Mouse (Mus musculus) thymus, adult 2 months (tissue): Measurements from ENCODE around the gene Zc3hav1. TPM values are rescaled to one million over a fixed set of nuclear protein-coding genes. Genes with fewer than 3 reads are reported as not detected.

Experiments used
- DNase-seq: peaks from one replicate; pipeline ENCODE4 v3.0.0; 2021
- H3K27ac ChIP-seq: fragments of 200-500 bp; 2 replicates; pipeline ENCODE4 v1.5.1; 2012; ENCODE audit warnings: low read length, control low read depth; ENCODE audit not compliant: control insufficient read depth, insufficient read depth
- H3K27me3 ChIP-seq: fragments of 200-500 bp; 2 replicates; pipeline ENCODE4 v1.6.1; 2012; ENCODE audit warnings: mild to moderate bottlenecking, low read length, moderate library complexity, mixed read lengths; ENCODE audit not compliant: control insufficient read depth, insufficient read depth
- H3K36me3 ChIP-seq: fragments of 200-500 bp; 2 replicates; pipeline ENCODE4 v1.6.1; 2012; ENCODE audit warnings: mild to moderate bottlenecking, low read length, moderate library complexity; ENCODE audit not compliant: control insufficient read depth, insufficient read depth
- H3K4me1 ChIP-seq: fragments of 200-500 bp; replicated peaks from 2 replicates; pipeline ENCODE4 v1.6.1; 2012; ENCODE audit warnings: low read length; ENCODE audit not compliant: control insufficient read depth, insufficient read depth
- H3K4me3 ChIP-seq: fragments of 200-500 bp; 2 replicates; pipeline ENCODE4 v1.5.1; 2012; ENCODE audit warnings: mild to moderate bottlenecking, low read length, control low read depth, moderate library complexity; ENCODE audit not compliant: control insufficient read depth, insufficient read depth
- CTCF ChIP-seq: fragments of 200-500 bp; IDR thresholded peaks from 2 replicates; pipeline ENCODE4 v1.5.1; 2012; ENCODE audit warnings: mild to moderate bottlenecking, control low read depth, low read length, moderate library complexity, borderline replicate concordance; ENCODE audit not compliant: control insufficient read depth, poor library complexity, insufficient read depth; ENCODE audit errors: extremely low read depth
- POLR2A ChIP-seq: fragments of 200-500 bp; IDR thresholded peaks from 2 replicates; pipeline ENCODE4 v1.6.1; 2012; ENCODE audit warnings: mild to moderate bottlenecking, low read length, control low read depth, moderate library complexity; ENCODE audit not compliant: control insufficient read depth, poor library complexity, insufficient read depth; ENCODE audit errors: extremely low read depth
- WGBS: fragments of 180-500 bp; shearing (Covaris S2); methylation state at CpG from one replicate; pipeline ENCODE4 v1.1.7; 2018; 5-methylcytosine and 5-hydroxymethylcytosine counted together
- polyA plus RNA-seq: library from polyadenylated mRNA; depleted of rRNA; stranded (reverse); fragments of >200 nt; gene quantifications from 2 replicates; pipeline ENCODE4 v1.2.3, GENCODE M21; 2012

Gene Zc3hav1
- polyA plus RNA-seq, 1 experiment, result 79.0 TPM

GRCm38 (mm10) chr6:38353181-38353580 lies 1.2 kb downstream of the Zc3hav1 start:
- 2% methylated on average over 13 of the region's 13 CpGs for WGBS
- peak overlapping the region; percentile 45 for H3K27ac ChIP-seq

DNA sequence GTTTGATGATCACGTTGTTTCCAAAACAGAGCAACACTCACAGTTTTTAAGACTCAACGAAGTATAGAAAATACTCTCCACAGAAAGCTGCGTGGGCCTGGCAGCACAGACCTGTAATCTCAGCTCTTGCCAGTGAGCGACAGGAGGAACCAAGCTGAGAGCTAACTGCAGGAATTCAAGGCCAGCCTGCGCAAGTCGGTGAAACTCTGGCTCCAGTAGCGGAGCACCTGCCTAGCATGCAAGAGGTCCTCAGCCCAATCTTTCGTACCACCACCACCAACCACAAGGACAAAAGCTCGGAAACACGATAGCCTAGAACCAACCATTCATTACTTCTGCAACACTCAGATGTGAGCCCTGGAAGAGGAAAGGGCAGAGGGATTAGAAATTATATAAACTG lies 2.0 kb downstream of the Zc3hav1 start:
- WGBS, result 6% methylated on average over 10 of the region's 10 CpGs
- Histone ChIP-seq H3K27ac (peak overlapping the region; percentile 45), H3K4me1 (peaks cover 17% of the 10 kb centered on the region), H3K27me3 (no peaks in the 10 kb centered on the region), H3K4me3 (peak overlapping the region; percentile 50), H3K36me3 (no peaks in the 10 kb centered on the region)
- no peak for TF ChIP-seq CTCF
- no peak for TF ChIP-seq POLR2A
- DNase-seq, result peak; percentile 22

More at GRCm38 (mm10) chr6:38353181-38353580, 1.2 kb downstream of the Zc3hav1 start:
- DNase-seq, result no peak
- no peak for TF ChIP-seq POLR2A
- no peak for TF ChIP-seq CTCF
- Histone ChIP-seq H3K4me3 (peak overlapping the region; percentile 65), H3K4me1 (peaks cover 14% of the 10 kb centered on the region), H3K27me3 (no peaks in the 10 kb centered on the region), H3K36me3 (no peaks in the 10 kb centered on the region)

DNA sequence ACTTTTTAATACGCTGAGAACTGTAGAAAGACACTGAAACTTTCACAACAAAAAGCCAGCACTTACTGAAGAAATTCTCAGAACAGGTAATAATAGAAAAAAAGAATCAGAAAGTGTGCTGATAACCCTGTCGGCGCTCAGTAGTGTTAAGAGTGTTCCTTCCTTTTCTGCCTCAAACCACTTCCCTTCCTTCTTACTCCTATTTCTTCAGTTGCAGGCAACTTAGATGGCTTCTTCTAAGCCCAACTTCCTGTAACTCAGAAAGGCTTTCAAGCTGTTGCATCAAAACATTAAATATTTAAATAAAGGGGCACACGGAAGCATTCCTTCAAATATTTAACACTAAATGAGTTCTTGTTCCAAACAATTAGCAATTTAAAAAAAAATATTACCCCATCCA lies 2.5 kb downstream of the Zc3hav1 start:
- 8% methylated on average over 4 of the region's 4 CpGs for WGBS
- H3K36me3 ChIP-seq, result no peaks in the 10 kb centered on the region
- TF ChIP-seq POLR2A (no peak), CTCF (no peak)
- no peaks in the 10 kb centered on the region for H3K27me3 ChIP-seq
- DNase-seq, result no peak
- H3K27ac ChIP-seq, result no peak overlapping the region; the same call in 1 of the 2 replicates
- no peak overlapping the region for H3K4me3 ChIP-seq
- H3K4me1 ChIP-seq, result peaks cover 17% of the 10 kb centered on the region

GRCm38 (mm10) chr6:38349806-38350205 lies 4.6 kb downstream of the Zc3hav1 start:
- 87% methylated on average over 9 of the region's 9 CpGs for WGBS
- H3K4me1 ChIP-seq, result peaks cover 26% of the 10 kb centered on the region
- no peak for TF ChIP-seq POLR2A
- no peak for TF ChIP-seq CTCF
- H3K27ac ChIP-seq, result no peak overlapping the region
- H3K36me3 ChIP-seq, result no peaks in the 10 kb centered on the region
- no peaks in the 10 kb centered on the region for H3K27me3 ChIP-seq
- no peak overlapping the region for H3K4me3 ChIP-seq
- no peak for DNase-seq

- H3K4me3 ChIP-seq, result no peak overlapping the region
- no peaks in the 10 kb centered on the region for H3K36me3 ChIP-seq
- no peak overlapping the region for H3K27ac ChIP-seq
- TF ChIP-seq CTCF (no peak), POLR2A (no peak)
- DNase-seq, result no peak
- WGBS, result 80% methylated on average over 6 of the region's 6 CpGs
- H3K27me3 ChIP-seq, result no peaks in the 10 kb centered on the region
- H3K4me1 ChIP-seq, result peaks cover 32% of the 10 kb centered on the region
Measured at GRCm38 (mm10) chr6:38348811-38349453, 5.5 kb downstream of the Zc3hav1 start.

DNA sequence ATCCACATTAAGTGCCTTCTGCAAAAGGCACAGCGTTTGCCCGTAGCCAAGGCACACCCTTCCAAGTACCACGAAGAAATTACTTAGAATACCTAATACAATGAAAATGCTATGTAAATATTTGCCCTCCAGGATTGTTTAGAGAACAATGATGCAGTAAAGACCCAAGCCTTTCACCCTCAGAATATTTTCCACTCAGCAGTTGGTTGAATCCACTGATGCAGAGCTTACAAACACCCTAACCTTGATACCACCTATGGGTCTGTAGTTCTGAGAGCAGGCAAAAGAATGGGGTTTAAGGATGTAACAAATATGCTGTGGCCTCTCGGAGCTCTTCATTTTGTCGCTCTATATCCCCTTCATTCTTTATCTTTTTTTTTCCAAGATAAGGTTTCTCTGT lies 6.5 kb downstream of the Zc3hav1 start:
- H3K4me1 ChIP-seq, result peaks cover 42% of the 10 kb centered on the region
- DNase-seq, result no peak
- no peak overlapping the region for H3K4me3 ChIP-seq
- TF ChIP-seq POLR2A (no peak), CTCF (no peak)
- no peak overlapping the region for H3K27ac ChIP-seq
- H3K27me3 ChIP-seq, result no peaks in the 10 kb centered on the region
- no peaks in the 10 kb centered on the region for H3K36me3 ChIP-seq
- 91% methylated on average over 5 of the region's 5 CpGs for WGBS
